Mouse (Mus musculus) MEL (cell line): ENCODE measurements around the gene Prph2. TPM values are rescaled to one million over a fixed set of nuclear protein-coding genes. Genes with fewer than 3 reads are reported as not detected.

Source experiments
- DNase-seq: peaks from one replicate; pipeline ENCODE4 v3.0.0; 2011; ENCODE audit warnings: low read depth, low spot score
- H3K27ac ChIP-seq: 2 replicates; pipeline ENCODE4 v1.5.1; 2012; ENCODE audit warnings: low read depth, mild to moderate bottlenecking, control low read depth, low read length, moderate library complexity; ENCODE audit not compliant: control insufficient read depth
- H3K27me3 ChIP-seq, 2 experiments: fragments of 150-350 bp in 1 of 2; sonication (generic) in 1 of 2; 2 replicates each; pipeline ENCODE4 v1.6.1; 2012; ENCODE audit warnings: low read length in 2 of 2, mild to moderate bottlenecking in 2 of 2, improper control_type of control experiment in 1 of 2, moderate library complexity in 1 of 2; ENCODE audit not compliant: insufficient read depth in 2 of 2, control insufficient read depth in 1 of 2
- H3K36me3 ChIP-seq, 2 experiments: 2 replicates each; pipeline ENCODE4 v1.6.1; 2012 to 2014; ENCODE audit warnings: low read length in 2 of 2, improper control_type of control experiment in 1 of 2, inconsistent platforms in 1 of 2, mild to moderate bottlenecking in 1 of 2; ENCODE audit not compliant: insufficient read depth in 2 of 2, control insufficient read depth in 1 of 2
- H3K4me1 ChIP-seq, 2 experiments: fragments of 150-350 bp in 1 of 2; sonication (generic) in 1 of 2; 2 replicates each; pipeline ENCODE4 v1.6.1; 2012; ENCODE audit warnings: low read length in 2 of 2, improper control_type of control experiment in 1 of 2, mild to moderate bottlenecking in 1 of 2; ENCODE audit not compliant: insufficient read depth in 2 of 2, control insufficient read depth in 1 of 2
- H3K4me3 ChIP-seq, 2 experiments: fragments of 150-350 bp in 1 of 2; sonication (generic) in 1 of 2; 2 replicates each; pipeline ENCODE4 v1.5.1; 2012; ENCODE audit warnings: low read depth in 2 of 2, low read length in 2 of 2, mild to moderate bottlenecking in 2 of 2, moderate library complexity in 2 of 2, control low read depth in 1 of 2, improper control_type of control experiment in 1 of 2; ENCODE audit not compliant: control insufficient read depth in 1 of 2, insufficient read depth in 1 of 2
- H3K79me2 ChIP-seq: 2 replicates; pipeline ENCODE4 v1.6.1; 2012; ENCODE audit warnings: mild to moderate bottlenecking, low read length, moderate library complexity; ENCODE audit not compliant: control insufficient read depth, poor library complexity, insufficient read depth
- H3K9ac ChIP-seq: 2 replicates; pipeline ENCODE4 v1.6.1; 2012; ENCODE audit warnings: low read depth, mild to moderate bottlenecking, control low read depth, low read length, moderate library complexity; ENCODE audit not compliant: control insufficient read depth, poor library complexity, severe bottlenecking
- H3K9me3 ChIP-seq: fragments of 150-350 bp; sonication (generic); replicated peaks from 2 replicates; pipeline ENCODE4 v1.6.1; 2012; ENCODE audit warnings: mild to moderate bottlenecking, low read length, improper control_type of control experiment, moderate library complexity; ENCODE audit not compliant: insufficient read depth
- BHLHE40 ChIP-seq: IDR thresholded peaks from 2 replicates; pipeline ENCODE4 v1.6.1; 2012; ENCODE audit warnings: low read depth, mild to moderate bottlenecking, inconsistent platforms, low read length, improper control_type of control experiment, borderline replicate concordance
- CHD2 ChIP-seq: IDR thresholded peaks from 2 replicates; pipeline ENCODE4 v1.6.1; 2011; ENCODE audit warnings: low read length, improper control_type of control experiment
- CTCF ChIP-seq, 3 experiments: IDR thresholded peaks in 2 of 3; conservative IDR thresholded peaks in 1 of 3; 2 replicates each; pipeline ENCODE4 v1.5.1; 2011 to 2012; ENCODE audit warnings: low read length in 3 of 3, low read depth in 2 of 3, mild to moderate bottlenecking in 2 of 3, improper control_type of control experiment in 1 of 3, inconsistent platforms in 1 of 3, mixed read lengths in 1 of 3, moderate library complexity in 1 of 3; ENCODE audit not compliant: control insufficient read depth in 1 of 3, insufficient read depth in 1 of 3, poor library complexity in 1 of 3, severe bottlenecking in 1 of 3
- E2F4 ChIP-seq: IDR thresholded peaks from 2 replicates; pipeline ENCODE4 v1.6.1; 2011; ENCODE audit warnings: low read depth, low read length, improper control_type of control experiment, borderline replicate concordance
- ELF1 ChIP-seq: IDR thresholded peaks from 2 replicates; pipeline ENCODE4 v1.6.1; 2014; ENCODE audit warnings: low read depth, mild to moderate bottlenecking, inconsistent platforms, low read length, improper control_type of control experiment, moderate library complexity
- ETS1 ChIP-seq: IDR thresholded peaks from 2 replicates; pipeline ENCODE4 v1.6.1; 2012; ENCODE audit warnings: low read depth, mild to moderate bottlenecking, inconsistent platforms, low read length, improper control_type of control experiment, moderate library complexity
- GABPA ChIP-seq: IDR thresholded peaks from 2 replicates; pipeline ENCODE4 v1.6.1; 2012; ENCODE audit warnings: low read depth, mild to moderate bottlenecking, inconsistent platforms, low read length, improper control_type of control experiment, moderate library complexity
- GATA1 ChIP-seq: IDR thresholded peaks from 2 replicates; pipeline ENCODE4 v1.6.1; 2011; ENCODE audit warnings: low read depth, low read length, improper control_type of control experiment
- HCFC1 ChIP-seq: IDR thresholded peaks from 2 replicates; pipeline ENCODE4 v1.6.1; 2012; ENCODE audit warnings: low read depth, mild to moderate bottlenecking, inconsistent platforms, low read length, improper control_type of control experiment, moderate library complexity
- JUND ChIP-seq: IDR thresholded peaks from 2 replicates; pipeline ENCODE4 v1.6.1; 2011; ENCODE audit warnings: low read depth, mild to moderate bottlenecking, improper control_type of control experiment, low read length
- MAFK ChIP-seq: IDR thresholded peaks from 2 replicates; pipeline ENCODE4 v1.6.1; 2011; ENCODE audit warnings: low read depth, mild to moderate bottlenecking, low read length, improper control_type of control experiment, borderline replicate concordance
- MAX ChIP-seq: IDR thresholded peaks from 2 replicates; pipeline ENCODE4 v1.6.1; 2011; ENCODE audit warnings: low read length, improper control_type of control experiment
- MAZ ChIP-seq: IDR thresholded peaks from 2 replicates; pipeline ENCODE4 v1.6.1; 2012; ENCODE audit warnings: low read depth, mild to moderate bottlenecking, inconsistent platforms, low read length, improper control_type of control experiment
- MEF2A ChIP-seq: IDR thresholded peaks from 2 replicates; pipeline ENCODE4 v1.6.1; 2014; ENCODE audit warnings: low read depth, mild to moderate bottlenecking, inconsistent platforms, low read length, improper control_type of control experiment; ENCODE audit not compliant: poor library complexity, insufficient replicate concordance, severe bottlenecking; ENCODE audit errors: extremely low read depth
- MXI1 ChIP-seq: IDR thresholded peaks from 2 replicates; pipeline ENCODE4 v1.6.1; 2011; ENCODE audit warnings: mild to moderate bottlenecking, low read depth, low read length, improper control_type of control experiment
- MYB ChIP-seq: IDR thresholded peaks from 2 replicates; pipeline ENCODE4 v1.6.1; 2011; ENCODE audit warnings: mild to moderate bottlenecking, low read depth, low read length, improper control_type of control experiment
- NELFE ChIP-seq: IDR thresholded peaks from 2 replicates; pipeline ENCODE4 v1.6.1; 2011; ENCODE audit warnings: low read depth, low read length, improper control_type of control experiment
- NRF1 ChIP-seq: IDR thresholded peaks from 2 replicates; pipeline ENCODE4 v1.6.1; 2014; ENCODE audit warnings: low read depth, mild to moderate bottlenecking, inconsistent platforms, low read length, improper control_type of control experiment, moderate library complexity; ENCODE audit not compliant: poor library complexity, insufficient read depth, severe bottlenecking
- POLR2AphosphoS2 ChIP-seq: IDR thresholded peaks from 2 replicates; pipeline ENCODE4 v1.6.1; 2011; ENCODE audit warnings: low read length, improper control_type of control experiment
- POLR2AphosphoS5 ChIP-seq: IDR thresholded peaks from 2 replicates; pipeline ENCODE4 v1.6.1; 2012; ENCODE audit warnings: low read depth, borderline replicate concordance, mild to moderate bottlenecking, inconsistent platforms, low read length, moderate library complexity, mixed read lengths
- RAD21 ChIP-seq: IDR thresholded peaks from 2 replicates; pipeline ENCODE4 v1.6.1; 2011; ENCODE audit warnings: mild to moderate bottlenecking, low read depth, low read length, improper control_type of control experiment
- RCOR1 ChIP-seq: IDR thresholded peaks from 2 replicates; pipeline ENCODE4 v1.6.1; 2012; ENCODE audit warnings: low read depth, mild to moderate bottlenecking, inconsistent platforms, low read length, improper control_type of control experiment
- SMC3 ChIP-seq: IDR thresholded peaks from 2 replicates; pipeline ENCODE4 v1.6.1; 2011; ENCODE audit warnings: low read depth, low read length, improper control_type of control experiment
- TAL1 ChIP-seq: IDR thresholded peaks from 2 replicates; pipeline ENCODE4 v1.6.1; 2012; ENCODE audit warnings: mild to moderate bottlenecking, inconsistent platforms, low read length, moderate library complexity, mixed read lengths
- TBP ChIP-seq: IDR thresholded peaks from 2 replicates; pipeline ENCODE4 v1.8.0; 2011; ENCODE audit warnings: low read depth, low read length, improper control_type of control experiment
- TCF12 ChIP-seq: IDR thresholded peaks from 2 replicates; pipeline ENCODE4 v1.6.1; 2014; ENCODE audit warnings: low read depth, mild to moderate bottlenecking, inconsistent platforms, low read length, improper control_type of control experiment, moderate library complexity
- UBTF ChIP-seq: IDR thresholded peaks from 2 replicates; pipeline ENCODE4 v1.6.1; 2012; ENCODE audit warnings: low read depth, mild to moderate bottlenecking, inconsistent platforms, low read length, improper control_type of control experiment, moderate library complexity, borderline replicate concordance; ENCODE audit not compliant: insufficient read depth
- USF1 ChIP-seq: IDR thresholded peaks from 2 replicates; pipeline ENCODE4 v1.6.1; 2014; ENCODE audit warnings: low read depth, mild to moderate bottlenecking, inconsistent platforms, low read length, improper control_type of control experiment, moderate library complexity
- ZNF384 ChIP-seq: IDR thresholded peaks from 2 replicates; pipeline ENCODE4 v1.6.1; 2012; ENCODE audit warnings: low read depth, mild to moderate bottlenecking, inconsistent platforms, low read length, improper control_type of control experiment
- polyA plus RNA-seq, 2 experiments: library from polyadenylated mRNA; stranded (reverse) in 1 of 2; unstranded in 1 of 2; fragments of >175 nt in 1 of 2; fragments of >200 nt in 1 of 2; gene quantifications; 2 replicates each; pipeline versions ENCODE4 v1.2.1 to v1.2.4; 2012; ENCODE audit warnings: low replicate concordance in 2 of 2, low read depth in 1 of 2; ENCODE audit not compliant: insufficient read length in 2 of 2, insufficient read depth in 1 of 2, missing spikeins in 1 of 2
- total RNA-seq: library from RNA; depleted of rRNA; stranded (reverse); fragments of 300-350 nt; gene quantifications from 2 replicates; pipeline ENCODE4 v1.2.3, GENCODE M21; 2012; rRNA removed

The Prph2 gene
- total RNA-seq (not detected in 2 replicates), polyA plus RNA-seq (not detected)

DNA sequence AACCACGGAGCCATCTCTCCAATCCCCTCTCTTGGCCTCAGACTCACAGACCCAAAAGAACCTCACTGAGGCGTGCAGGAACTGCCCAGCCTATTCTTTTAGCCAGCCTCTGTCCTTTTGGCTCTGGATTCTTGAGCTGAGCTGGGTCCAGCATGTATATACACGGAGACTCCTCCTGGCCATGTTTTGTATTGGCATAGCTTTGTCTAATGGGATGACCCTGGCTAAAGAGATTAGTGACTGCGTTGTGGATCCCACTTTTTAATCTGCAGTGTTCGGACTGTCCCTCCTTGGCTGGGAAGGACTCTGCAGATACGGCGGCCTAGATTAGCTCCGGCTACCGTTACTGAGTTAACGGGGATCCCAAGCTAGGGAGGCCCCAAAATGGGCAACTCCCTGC lies at the start of gene Prph2:
Gene Prph2 (plus strand): TSS at position 274 of the 400 bp plus-strand sequence.
- H3K9me3 ChIP-seq, result no peaks in the 10 kb centered on the region
- no peak within 1 kb of the TSS for H3K27ac ChIP-seq
- H3K4me3 ChIP-seq, result no peak within 1 kb of the TSS
- TF ChIP-seq HCFC1, result no peak
- no peak for TF ChIP-seq MAFK
- TF ChIP-seq NELFE, result no peak
- TF ChIP-seq JUND, result no peak
- TF ChIP-seq RCOR1, result no peak
- no peak for TF ChIP-seq USF1
- TF ChIP-seq SMC3, result no peak
- no peak for TF ChIP-seq TAL1
- TF ChIP-seq ELF1, result no peak
- no peak for TF ChIP-seq GATA1
- no peak for TF ChIP-seq NRF1
- no peak for TF ChIP-seq MAZ
- no peak for TF ChIP-seq MXI1
- TF ChIP-seq GABPA, result no peak
- TF ChIP-seq CHD2, result no peak
- no peak for TF ChIP-seq E2F4
- no peak for TF ChIP-seq MYB
- no peak for TF ChIP-seq CTCF (IDR thresholded peaks at IDR 0.05 in 2 of 3, conservative IDR thresholded peaks at IDR 0.05 in 1 of 3; ENCODE audit: control insufficient read depth in 1 of 3, insufficient read depth in 1 of 3, low read depth in 2 of 3, low read length in 3 of 3, poor library complexity in 1 of 3, severe bottlenecking in 1 of 3)
- TF ChIP-seq ZNF384, result no peak
- no peak for DNase-seq
- H3K27me3 ChIP-seq, result peaks cover 2 to 6% of the 10 kb centered on the region in 2 experiments; a peak in 3 of 4 replicates
- no peak within 1 kb of the TSS for H3K9ac ChIP-seq
- no peaks in the 10 kb centered on the region for H3K4me1 ChIP-seq
- H3K79me2 ChIP-seq, result no peaks in the 10 kb centered on the region
- H3K36me3 ChIP-seq, result no peaks in the 10 kb centered on the region

DNA sequence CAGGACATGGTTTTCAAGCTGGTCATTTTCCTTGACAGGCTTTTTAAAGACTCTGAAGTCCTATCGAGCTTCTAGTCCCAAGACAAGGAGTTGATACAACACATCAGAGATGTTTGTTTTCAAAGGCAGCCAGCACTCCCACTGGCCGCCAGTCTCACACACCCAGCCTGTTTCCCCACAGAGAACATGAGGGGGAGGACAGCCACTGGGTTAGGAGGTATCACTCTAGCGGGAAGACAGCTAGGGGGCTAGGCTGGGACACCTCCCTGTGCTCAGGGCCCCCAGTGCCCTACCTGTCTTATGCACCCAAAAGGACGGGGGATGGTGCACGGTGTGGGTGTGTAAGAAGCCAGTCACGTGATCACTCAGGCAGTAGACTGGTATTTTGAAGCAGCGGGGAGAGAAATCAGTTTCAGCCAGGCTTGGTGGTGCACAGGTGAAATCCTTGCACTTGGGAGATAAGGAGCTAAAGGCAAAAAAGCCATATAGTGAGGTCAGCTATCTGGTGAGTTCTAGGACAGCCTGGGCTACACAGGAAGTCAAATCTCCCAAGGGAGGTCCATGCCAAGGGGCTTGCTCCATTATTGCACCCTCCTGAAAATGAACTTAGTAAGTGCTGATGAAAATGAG lies 45.6 kb upstream of the Prph2 start:
- no peaks in the 10 kb centered on the region for H3K27me3 ChIP-seq
- H3K36me3 ChIP-seq, result 0 out of 4 replicates have a peak, but pooled peaks cover 0 to 2% of the 10 kb centered on the region in 2 experiments
- no peak overlapping the region for H3K9ac ChIP-seq
- no peak overlapping the region for H3K27ac ChIP-seq
- no peaks in the 10 kb centered on the region for H3K79me2 ChIP-seq
- no peaks in the 10 kb centered on the region for H3K9me3 ChIP-seq
- DNase-seq, result no peak
- no peak overlapping the region for H3K4me3 ChIP-seq
- peaks cover 0 to 11% of the 10 kb centered on the region in 2 experiments; a peak in 2 of 4 replicates for H3K4me1 ChIP-seq
- peak; percentile 38; the same call in 1 of the 2 replicates for TF ChIP-seq BHLHE40
- TF ChIP-seq TAL1, result peak; percentile 71
- no peak for TF ChIP-seq MAFK
- TF ChIP-seq TBP, result no peak
- TF ChIP-seq CTCF (IDR thresholded peaks at IDR 0.05 in 2 of 3, conservative IDR thresholded peaks at IDR 0.05 in 1 of 3; ENCODE audit: control insufficient read depth in 1 of 3, insufficient read depth in 1 of 3, low read depth in 2 of 3, low read length in 3 of 3, poor library complexity in 1 of 3, severe bottlenecking in 1 of 3), result no peak
- TF ChIP-seq RAD21, result no peak
- no peak for TF ChIP-seq NRF1
- peak; percentile 39; the same call in 1 of the 2 replicates for TF ChIP-seq TCF12
- no peak for TF ChIP-seq MEF2A
- no peak for TF ChIP-seq ETS1
- no peak for TF ChIP-seq POLR2AphosphoS2
- TF ChIP-seq MYB, result no peak
- TF ChIP-seq GABPA, result no peak
- 0 out of 2 replicates have a peak, but pooled peaks have one; percentile 40 for TF ChIP-seq GATA1
- TF ChIP-seq MAX, result no peak
- no peak for TF ChIP-seq POLR2AphosphoS5
- no peak for TF ChIP-seq ELF1
- no peak for TF ChIP-seq UBTF
